Mouse (Mus musculus): Measurements from ENCODE around the gene Nipa1. TPM values are rescaled to one million over a fixed set of nuclear protein-coding genes. Genes with fewer than 3 reads are reported as not detected.
A peak's percentile ranks its signal among the peaks of the same experiment; 100 is the strongest.

Gene Nipa1
- total RNA-seq, 2 experiments from 2014 or later, result 65.4 to 66.1 TPM

DNA sequence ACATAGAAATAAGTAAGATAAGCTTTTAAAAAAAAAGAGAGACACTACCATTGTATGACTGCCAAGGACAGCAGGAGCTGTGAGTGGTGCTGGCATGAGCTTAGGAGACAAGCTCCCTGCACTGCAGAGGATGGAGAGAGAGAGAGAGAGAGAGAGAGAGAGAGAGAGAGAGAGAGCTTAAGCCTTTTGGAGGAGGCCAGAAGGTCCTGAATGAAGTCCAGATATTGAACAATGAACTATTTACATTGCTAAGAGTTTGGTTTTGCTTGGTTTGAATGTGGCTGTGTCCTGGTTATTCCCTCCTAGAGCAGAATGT, 8.8 kb downstream of the Nipa1 start:
- intact Hi-C loops (cut with DNase I), result no loop called here
- no peak for DNase-seq

DNA sequence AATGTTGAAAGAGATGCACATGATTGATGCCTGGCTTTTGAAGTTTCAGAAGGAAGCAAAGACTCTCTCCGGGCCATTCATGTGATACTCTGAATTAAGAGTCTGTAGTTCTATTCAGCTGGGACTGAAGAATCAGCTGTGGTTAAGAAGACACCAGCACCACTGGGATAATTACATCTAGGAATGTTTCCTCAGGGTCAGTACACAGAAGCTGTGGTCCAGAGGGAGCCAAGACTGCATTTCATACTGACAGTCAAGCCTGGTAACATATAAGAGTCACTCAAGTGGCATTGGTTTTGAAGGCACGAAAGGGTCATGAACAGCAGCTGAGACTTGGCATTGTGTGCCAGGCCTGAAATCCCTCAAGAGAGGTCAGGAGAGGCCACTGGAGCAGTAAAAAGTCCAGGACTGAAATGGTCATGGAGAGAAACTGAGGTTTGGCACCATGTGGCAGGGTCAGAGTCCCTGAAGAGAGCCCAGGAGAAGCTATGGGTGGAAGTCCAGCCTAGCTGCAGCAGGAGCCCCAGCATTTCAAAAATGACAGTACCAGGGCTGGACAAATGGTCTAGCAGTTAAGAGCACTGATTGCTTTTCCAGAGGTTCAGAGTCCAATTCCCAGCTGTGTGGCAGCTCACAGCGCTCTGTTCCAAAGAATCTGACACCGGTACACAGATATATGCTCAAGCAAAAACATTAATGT, 9.3 kb downstream of the Nipa1 start:
- intact Hi-C loops (cut with DNase I), result no loop called here
- DNase-seq, result no peak

DNA sequence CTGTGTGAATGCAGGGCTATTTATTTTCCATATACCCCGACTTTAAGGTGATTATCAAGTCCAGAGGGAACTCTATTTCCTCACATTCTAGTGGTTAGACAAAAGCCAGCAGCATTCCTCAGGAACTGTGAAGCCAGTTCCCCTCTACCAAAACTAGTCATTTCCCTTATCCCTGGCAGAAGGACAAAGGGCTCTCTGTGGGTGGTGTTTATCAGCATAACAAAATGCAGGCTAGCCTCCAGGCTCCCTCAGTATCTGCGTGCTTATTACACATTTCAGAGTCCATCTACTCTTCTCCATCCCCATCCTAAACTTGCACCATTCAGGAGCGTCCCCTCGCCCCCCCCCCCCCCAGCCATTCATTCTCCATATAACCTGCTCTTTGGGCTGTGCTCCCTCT, 20.8 kb downstream of the Nipa1 start:
- no peak for DNase-seq
- intact Hi-C loops (cut with DNase I), result no loop called here

DNA sequence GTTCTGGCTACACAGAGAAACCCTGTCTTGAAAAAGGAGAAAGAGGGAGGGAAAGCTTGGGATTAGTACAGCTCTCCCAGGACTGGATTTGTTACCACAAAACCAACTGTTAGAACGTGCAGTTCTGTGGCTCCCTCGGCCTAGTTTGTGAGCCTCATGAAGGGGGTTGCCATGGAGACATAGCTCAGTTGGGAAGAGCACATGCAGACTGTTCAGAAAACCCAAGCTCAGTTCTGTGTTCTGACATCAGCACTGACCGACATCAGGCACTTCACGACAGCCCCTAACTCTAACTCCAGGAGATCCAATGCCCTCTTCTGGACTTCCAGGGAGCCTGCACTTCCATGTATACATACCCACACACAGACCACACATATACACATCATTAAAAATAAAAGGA, 24.7 kb downstream of the Nipa1 start:
- no peak for DNase-seq
- intact Hi-C loops (cut with DNase I), result no loop called here

DNA sequence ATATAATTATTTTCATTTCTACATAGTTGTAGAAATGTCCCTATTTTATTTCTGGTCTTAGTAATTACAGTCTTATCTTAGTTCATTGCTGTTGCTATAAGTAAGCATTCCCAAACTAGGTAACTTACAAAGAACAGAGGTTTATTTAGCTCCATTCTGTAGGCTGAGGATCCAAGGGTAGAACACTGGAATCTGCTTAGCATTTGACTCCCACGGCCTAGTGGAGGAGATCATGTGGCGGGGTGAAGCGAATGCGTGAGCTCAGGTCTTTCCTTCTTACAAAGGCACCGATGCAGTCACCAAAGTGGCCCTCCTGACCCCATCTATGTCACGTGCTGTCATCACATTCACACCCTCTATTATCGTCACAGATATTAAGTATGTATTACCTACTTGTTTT, 27.9 kb downstream of the Nipa1 start:
- DNase-seq, result no peak
- intact Hi-C loops (cut with DNase I), result no loop called here

DNA sequence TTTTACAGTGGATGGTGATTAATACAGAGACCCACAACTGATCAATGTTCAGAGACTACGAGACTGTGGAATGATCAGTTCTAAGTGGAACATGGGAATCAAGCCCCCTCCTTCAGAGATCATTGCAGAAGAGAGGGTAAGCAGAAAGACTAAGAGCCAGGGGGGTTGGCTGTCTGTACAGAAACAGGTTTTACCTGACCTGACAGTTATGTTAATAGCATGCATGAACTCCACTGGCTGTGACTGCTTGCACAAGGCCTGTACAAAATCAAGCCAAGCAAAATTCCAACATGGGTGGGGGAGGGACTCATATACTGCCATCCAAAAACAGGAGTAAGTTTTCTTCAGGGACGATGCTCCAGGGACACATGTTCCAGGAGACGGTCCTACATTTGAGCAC, 28.6 kb downstream of the Nipa1 start:
- no peak for DNase-seq
- intact Hi-C loops (cut with DNase I), result no loop called here

DNA sequence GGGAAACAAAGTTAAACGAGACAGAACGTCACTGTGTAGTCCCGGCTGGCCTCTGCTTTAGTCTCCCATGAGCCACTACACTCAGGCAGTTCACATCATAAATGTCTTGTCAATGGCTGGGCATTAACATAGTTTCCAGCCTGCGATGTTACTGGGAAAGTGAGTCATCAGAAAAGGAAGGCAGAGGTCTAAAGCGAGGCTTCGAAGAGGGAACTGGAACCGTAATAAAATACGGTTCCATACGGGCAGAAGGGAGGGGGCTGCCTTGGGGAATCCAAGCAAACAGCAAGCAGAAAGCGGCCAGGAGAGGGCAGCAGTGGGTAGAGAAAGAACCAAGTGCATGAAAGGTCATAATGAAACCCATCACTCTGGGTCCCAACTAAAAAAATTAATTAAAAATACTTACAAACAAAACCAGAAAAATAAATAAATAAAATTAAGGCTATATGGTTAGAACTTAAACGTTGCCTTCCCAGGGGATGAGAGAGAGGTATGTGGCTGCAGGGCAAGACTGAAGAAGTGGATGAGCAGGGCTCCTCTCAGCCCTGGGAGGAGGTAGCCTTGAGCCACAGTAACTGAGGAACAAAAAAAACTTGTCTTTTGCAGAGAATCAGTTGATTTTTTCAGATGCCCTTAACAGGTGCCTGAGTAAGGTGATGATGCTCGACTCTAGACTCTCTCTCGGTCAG, 33.1 kb downstream of the Nipa1 start:
- intact Hi-C loops (cut with DNase I), result loop anchor here (5.0 to 10.0 kb wide), 2 partner anchors 61 to 108 kb away; no protein-coding TSS in a partner anchor
- DNase-seq, result peak; percentile 89

DNA sequence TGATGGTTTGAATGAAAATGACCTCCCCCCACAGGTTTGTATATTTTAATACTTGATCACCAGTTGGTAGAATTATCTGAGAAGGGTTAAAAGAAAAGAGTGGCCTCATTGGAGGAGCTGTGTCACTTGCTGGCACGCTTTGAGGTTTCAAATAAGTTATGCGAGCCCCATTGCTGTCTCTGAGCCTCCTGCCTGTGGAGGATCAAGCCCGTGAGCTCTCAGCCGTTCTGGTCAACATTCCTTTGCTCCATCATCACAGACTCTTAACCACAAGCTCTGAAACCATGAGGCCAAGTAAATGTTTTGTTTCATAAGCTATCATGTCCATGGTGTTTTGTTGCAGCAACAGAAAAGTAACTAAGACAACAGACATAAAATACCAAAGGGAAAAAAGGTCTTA, 35.0 kb downstream of the Nipa1 start:
- no peak for DNase-seq
- intact Hi-C loops (cut with DNase I), result loop anchor here (5.0 to 10.0 kb wide), 2 partner anchors 63 to 110 kb away; no protein-coding TSS in a partner anchor

DNA sequence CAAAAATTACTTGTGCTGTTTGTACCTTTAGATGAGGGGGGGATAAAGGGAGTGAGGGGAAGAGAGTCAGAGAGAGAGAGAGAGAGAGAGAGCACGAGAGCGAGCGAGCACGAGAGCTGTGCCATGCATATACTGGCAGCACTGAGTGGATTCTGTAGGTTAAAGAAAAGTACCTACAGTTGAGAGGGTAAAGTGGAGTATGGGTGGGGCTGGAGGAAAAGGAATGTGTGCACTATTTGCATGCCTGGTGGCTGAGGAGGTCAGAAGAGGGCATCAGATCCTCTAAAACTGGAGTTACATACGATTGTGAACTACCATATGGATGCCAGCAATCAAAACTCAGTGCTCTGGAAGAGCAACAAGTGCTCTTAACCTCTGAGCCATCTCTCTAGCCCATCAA, 36.6 kb downstream of the Nipa1 start:
- no peak for DNase-seq
- intact Hi-C loops (cut with DNase I), result loop anchor here (10.0 kb wide), 1 partner anchor 112 kb away; no protein-coding TSS in a partner anchor

DNA sequence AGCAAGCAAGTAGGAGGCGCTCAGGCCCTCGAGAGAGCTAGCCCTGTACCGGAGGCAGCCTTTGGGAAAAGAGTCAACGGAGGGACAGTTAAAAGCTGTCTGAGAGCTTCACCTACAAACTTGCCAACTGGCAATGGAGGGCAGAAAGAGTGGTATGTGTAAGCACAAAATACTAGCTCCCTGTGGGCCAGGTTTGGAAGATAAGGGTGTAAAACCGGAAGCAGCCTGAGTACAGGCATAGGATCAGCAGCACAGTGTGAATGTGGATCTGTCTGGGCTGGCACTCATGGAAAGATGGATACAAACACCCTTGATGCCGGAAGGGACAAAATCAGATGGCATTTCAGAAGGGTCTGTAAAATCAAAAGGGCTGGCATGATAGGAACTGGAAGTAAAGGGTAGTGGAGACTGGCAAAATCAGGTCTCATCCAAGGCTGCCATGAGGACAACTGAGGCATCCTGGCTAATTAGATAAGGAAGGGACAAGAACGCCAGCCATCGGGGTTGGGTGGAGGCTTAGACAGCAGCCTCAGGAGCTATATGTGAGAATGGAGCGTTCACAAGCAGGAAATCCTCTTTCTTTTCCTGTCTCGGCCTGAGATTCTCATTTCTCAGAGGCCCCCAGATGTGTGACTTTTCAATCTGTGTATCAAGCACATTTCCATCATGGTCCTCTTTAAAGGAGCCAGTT, 37.6 kb downstream of the Nipa1 start:
- intact Hi-C loops (cut with DNase I), result loop anchor here (10.0 kb wide), 1 partner anchor 113 kb away; no protein-coding TSS in a partner anchor
- no peak for DNase-seq

DNA sequence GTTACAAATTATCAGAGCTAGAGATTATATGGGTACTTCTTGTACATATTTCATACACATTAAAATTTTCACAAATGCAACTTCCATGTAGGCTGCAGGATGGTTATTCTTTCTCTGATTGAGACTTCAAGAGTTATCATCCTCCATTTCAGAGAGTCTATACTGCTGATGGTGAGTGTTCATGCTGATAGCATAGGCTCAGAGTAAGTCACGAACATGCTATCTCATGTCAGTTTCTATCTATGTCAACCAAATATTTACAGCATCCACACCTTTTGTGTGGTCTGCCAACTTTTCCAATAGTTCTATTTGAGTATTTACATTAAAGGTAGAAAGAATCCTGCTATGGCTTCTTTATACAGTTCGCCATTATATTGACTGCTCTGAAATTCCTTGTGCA, 38.2 kb downstream of the Nipa1 start:
- DNase-seq, result no peak
- intact Hi-C loops (cut with DNase I), result loop anchor here (10.0 kb wide), 1 partner anchor 113 kb away; no protein-coding TSS in a partner anchor

DNA sequence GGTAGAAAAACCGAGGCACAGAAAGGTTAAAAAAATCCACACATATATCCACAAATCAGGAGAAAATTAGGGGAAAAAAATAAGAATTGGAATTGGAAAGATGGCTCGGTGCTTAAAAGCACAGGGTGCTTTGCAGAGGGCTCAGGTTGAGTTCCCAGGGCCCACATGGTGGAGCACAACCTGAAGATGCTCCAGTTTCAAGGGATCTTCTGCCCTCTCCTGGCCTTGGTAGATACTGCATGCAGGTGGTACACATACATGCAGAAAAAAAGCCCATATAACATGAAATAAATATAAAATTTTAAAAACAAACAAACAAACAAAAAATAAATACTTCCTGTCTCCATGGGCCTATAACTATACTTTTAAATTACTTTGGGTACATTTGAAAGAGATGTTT, 45.3 kb downstream of the Nipa1 start:
- no peak for DNase-seq
- intact Hi-C loops (cut with DNase I), result no loop called here

DNA sequence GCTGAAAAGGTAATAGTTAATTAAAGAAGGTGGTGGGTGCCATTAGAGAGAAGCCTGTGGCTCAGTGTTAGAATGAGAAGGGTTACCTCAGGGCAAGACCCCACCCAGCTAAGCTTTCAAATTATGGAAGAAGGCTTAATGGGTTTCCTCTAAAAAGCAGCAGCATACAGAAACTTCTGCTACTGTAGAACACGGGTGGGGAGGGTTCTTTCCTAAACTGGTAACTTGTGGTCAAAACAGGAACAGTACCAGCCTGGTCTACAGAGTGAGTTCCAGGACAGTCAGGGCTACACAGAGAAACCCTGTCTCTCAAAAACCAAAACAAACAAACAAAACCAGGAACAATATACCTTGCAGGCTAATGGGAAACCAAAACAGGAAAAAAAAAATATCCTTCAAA, 50.3 kb downstream of the Nipa1 start:
- intact Hi-C loops (cut with DNase I), result no loop called here
- no peak for DNase-seq

DNA sequence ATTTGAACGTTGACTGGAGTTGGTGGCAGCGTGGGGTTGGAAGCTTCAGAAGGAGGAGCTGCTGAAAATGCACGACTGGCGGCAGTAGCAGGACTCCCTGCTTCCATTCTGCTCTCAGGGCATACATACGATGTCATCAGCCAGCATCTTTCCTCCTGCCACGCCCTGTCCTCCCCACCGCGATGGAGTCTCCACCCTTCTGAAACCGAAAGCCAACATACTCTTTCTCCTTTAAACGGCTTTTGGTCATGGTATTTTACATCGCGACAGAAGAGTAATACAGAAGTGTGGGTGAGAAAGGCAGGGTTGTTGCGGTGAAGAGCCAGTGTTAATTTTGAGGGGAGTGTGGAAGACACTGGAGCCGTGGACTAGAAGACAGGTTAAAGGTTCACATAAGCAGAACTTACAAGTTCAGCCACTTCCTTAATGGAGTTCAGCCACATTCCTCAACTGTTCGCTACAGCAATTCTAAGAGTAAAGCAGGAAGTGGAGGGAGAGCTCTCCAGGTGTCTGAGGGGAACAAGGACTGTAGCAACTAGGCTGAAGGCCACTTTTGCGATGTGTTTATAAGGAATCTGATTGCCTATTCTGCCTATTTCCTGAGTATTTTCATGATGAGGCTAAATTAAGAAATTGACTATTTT, 51.4 kb downstream of the Nipa1 start:
- intact Hi-C loops (cut with DNase I), result no loop called here
- DNase-seq, result no peak

DNA sequence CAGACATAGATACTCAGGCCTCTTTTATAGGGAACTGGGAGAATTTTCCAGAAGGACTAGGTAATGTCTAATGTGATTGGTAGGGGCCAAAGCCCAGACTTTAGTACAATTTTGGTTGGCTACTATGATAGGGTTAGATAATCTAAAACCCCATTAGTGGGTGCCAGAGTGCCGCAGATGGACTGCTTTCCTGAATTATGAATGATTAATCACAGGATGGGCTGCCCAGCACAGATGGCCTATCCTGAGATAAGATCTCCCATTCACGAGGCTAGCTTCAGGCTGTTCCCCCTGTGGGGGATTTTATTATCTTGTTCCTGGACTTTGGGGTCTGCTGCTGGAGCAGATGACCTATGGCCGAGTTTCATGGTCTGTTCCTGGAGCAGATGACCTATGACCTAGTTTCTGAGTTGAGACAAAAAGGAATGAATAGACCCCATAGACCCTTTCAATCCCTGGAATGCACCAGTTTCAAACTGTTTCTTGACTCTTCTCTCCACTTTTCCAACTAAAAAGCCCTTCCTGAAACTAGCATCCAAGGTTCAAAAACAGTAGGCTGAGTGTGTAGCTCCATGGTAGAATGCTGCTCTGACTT, 52.8 kb downstream of the Nipa1 start:
- intact Hi-C loops (cut with DNase I), result no loop called here
- no peak for DNase-seq

DNA sequence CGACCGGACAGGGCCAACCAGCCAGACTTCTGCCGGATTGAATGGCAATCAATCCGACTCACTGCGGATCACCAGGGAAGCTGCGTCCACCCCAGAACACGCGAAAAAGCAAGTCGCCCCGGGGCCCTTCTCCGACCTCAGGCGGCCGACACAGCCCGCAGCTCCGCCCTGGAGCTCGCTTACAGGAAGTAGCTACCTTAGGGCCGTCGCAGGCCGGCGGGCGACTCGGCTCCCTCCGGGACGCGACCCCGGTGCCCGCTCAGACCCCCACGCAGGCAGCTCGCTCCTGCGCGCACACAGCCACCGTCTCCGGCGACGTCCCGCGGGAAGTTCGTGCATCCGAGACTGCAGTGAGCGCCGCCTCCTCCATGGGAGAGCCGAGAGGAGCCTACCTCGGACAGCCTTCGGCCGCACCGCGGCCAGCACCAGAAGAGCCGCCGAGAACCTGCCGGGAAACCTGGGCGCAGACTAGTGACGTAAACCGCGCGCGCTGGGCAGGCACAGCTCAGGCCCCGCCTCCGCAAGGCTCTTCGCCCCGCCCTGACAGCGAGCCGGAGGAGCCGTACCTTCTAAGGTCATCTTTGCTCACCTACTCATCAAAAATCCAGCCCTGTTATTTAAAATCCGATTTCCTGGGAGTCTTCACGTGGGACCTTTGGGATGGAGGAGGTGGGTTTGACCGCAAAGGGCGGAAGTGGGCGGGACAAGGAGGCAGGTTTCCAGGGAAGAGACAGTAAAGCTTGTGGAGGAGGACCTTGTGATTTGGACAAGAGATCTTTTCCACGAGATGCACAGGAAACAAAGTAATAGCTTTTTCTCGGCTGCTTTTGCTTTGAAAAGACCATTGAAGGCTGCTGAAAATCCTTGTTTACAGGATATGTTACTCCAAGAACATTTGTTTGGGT, 57.5 kb downstream of the Nipa1 start, which contains the start of gene Nipa2:
Gene Nipa2, minus strand, starts transcription at position 473 of the 905 bp plus-strand sequence.
- DNase-seq, result peak; percentile 95
- intact Hi-C loops (cut with DNase I), result no loop called here

DNA sequence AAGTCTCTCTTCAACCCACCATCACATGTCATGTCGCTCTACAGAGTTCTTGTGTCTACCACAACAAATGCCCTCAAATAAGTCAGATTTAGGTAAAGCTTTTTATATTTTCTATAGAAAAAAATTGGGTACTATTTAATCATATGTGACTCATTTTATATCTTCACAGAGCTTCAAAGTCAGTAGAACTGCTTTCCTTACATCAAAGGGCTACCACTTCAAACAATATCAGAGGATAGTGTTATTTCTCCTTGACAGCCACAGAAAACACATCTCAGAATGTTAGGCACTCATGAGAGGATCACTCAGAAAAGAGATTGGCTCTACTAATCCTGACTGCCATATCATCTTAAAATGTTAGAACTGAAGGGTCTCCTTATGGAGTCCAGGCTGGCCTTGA, 59.2 kb downstream of the Nipa1 start:
- no peak for DNase-seq
- intact Hi-C loops (cut with DNase I), result no loop called here

DNA sequence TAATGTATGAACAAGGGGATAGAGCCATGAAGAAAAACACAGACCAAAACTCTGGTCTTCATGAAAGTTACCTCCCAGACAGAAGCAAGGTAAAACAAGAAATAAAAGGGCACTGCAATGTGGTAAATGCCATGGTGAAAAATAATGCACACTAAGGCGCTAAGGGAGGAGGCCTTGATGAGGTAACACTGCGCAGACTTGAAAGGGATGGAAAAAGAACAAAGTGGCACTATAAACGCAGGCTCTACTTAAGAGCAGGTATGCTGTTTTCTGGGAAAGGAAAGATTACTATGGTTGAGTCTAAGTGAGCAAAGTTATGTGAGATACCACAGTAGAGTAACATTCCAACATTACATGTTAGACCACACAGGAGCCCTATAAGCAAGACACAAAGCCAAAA, 60.0 kb downstream of the Nipa1 start:
- DNase-seq, result no peak
- intact Hi-C loops (cut with DNase I), result no loop called here

DNA sequence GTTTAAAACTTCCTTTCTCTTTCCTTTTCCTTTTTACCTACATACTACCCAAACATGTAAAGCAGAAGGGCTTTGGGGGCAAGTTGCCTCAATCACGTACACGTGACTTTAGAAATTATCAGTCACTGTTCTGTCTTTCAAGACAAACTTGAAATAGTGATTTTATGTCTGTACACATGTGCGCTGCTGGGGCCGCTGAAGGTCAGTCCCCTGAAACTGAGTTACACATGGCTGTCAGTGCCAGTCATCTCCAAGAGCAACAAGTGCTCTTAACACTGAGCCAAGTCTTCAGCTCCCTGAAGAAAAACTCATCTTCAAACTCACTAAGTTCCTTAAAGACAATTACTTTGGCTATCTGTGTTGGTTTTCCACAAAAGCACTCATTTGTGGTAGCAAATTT, 61.8 kb downstream of the Nipa1 start:
- intact Hi-C loops (cut with DNase I), result no loop called here
- DNase-seq, result no peak

DNA sequence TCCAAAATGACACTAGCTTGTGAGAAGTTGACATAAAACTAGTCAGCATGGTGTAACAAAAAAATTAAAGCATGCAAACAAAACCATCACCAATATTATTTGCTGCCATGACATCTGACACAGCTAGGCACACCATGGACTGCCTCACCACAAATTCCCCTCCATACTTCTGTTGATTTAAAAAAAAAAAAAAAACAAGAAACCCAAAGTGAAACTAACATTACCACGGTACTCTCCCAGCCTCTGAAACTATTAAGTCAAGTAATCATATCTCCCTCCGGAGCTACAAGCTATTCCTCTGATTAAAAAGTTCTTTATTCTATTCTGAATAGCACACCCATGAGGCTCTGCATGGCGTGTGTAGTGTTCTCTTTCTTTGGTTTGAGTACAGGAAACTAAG, 62.6 kb downstream of the Nipa1 start:
- intact Hi-C loops (cut with DNase I), result no loop called here
- DNase-seq, result no peak
